Mouse (Mus musculus) retina, postnatal 1 day (tissue): ENCODE measurements around the gene Ntn5.
A peak's percentile ranks its signal among the peaks of the same experiment; 100 is the strongest.

Source experiments
- DNase-seq: peaks from one replicate; pipeline ENCODE4 v3.0.0-alpha.2; 2012

The Ntn5 gene

GRCm38 (mm10) chr7:45700301-45701015 is 16.6 kb downstream of the Ntn5 start:
- peak; percentile 79 for DNase-seq

- no peak for DNase-seq
Observed at GRCm38 (mm10) chr7:45701072-45701471, 17.2 kb downstream of the Ntn5 start.

GRCm38 (mm10) chr7:45701607-45702006 is 17.8 kb downstream of the Ntn5 start:
- no peak for DNase-seq

DNA sequence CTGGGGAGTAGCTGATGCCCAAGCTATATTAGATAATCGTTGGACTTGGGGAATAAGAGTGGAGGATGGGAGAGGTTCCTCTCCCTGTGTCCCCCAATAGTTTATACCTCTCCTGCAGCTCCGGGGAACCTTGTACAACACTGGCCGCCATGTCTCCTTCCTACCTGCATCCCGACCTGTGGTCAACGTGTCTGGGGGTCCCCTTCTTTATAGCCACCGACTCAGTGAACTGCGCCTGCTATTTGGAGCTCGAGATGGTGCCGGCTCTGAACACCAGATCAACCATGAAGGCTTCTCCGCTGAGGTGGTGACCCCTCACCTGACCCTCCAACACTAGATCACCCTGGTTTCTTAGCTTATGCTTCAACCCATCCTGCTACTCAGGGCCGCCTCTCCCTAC is 18.5 kb downstream of the Ntn5 start:
- DNase-seq, result no peak

GRCm38 (mm10) chr7:45702809-45703520 is 19.1 kb downstream of the Ntn5 start:
- DNase-seq, result no peak

DNA sequence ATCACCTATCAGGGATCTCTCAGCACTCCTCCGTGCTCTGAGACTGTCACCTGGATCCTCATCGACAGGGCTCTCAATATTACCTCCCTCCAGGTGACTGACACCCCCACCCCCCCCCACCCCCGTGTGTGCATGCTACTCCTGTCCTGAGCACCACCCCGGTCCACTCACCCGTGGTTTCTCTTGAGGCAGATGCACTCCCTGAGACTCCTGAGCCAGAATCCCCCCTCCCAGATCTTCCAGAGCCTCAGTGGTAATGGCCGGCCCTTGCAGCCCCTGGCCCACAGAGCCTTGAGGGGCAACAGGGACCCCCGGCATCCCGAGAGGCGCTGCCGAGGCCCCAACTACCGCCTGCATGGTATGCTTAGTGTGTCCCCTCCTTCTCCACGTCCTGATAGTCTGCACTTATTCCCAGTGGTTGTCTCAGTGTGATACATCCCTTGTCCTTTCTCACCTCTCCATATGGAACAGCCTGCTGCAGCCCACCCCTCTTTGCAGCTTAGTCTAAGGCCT is 19.8 kb downstream of the Ntn5 start:
- DNase-seq, result no peak

- peak; percentile 97 for DNase-seq
Observed at GRCm38 (mm10) chr7:45704046-45704559, 20.3 kb downstream of the Ntn5 start.

DNA sequence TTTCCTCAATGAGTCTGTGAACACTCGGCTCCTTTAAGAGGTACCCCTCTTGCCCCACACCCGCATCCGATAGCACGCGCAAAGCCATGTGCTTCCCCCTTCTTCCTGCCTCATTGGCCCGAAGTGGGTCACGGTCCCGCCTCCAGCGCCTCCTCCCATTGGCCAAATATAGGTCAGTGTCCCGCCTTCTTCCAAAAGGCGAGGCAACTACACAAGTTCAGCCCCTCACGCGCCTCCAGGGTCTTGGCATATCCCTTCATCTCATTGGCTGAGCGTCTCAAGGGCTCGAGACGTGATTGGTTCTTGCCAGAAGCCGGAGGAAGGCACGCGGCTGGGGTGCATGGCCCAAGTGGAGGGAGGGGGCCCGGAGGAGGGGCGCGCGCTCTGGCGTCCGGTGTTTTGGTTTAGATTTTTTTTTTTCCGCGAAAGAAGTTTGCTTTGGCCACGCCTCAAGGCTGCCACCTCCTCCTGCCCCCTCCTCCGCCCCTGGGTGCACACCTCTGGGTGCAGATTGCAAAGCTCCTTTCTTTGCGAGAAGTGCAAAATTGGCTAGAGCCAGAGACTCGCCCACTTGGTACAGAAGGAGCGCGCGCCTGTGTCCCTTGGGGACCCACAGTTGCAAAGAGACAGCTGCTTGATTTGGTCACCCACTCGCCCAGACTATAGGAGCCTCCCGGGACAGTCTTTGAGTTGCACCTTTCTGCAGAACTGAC is 21.1 kb downstream of the Ntn5 start, which contains the start of gene Dbp:
TSS of gene Dbp (plus strand) at position 359 of the 713 bp plus-strand sequence.
- DNase-seq, result peak; percentile 100

DNA sequence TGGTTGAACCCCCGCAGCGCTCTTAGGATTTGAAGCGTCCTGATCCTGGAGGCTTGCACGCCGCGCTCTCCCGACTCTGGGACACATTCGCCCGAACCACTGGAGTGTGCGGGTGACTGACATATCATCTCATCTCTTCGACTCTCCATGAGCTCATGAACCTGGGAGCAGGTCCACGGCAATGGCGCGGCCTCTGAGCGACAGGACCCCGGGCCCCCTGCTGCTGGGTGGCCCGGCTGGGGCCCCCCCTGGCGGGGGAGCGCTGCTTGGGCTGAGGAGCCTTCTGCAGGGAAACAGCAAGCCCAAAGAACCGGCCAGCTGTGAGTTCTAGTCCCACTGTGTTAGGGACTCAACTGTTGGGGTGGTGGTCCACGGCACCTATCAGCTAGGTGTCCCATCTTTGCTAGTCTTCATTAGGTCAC is 21.6 kb downstream of the Ntn5 start:
- DNase-seq, result no peak

DNA sequence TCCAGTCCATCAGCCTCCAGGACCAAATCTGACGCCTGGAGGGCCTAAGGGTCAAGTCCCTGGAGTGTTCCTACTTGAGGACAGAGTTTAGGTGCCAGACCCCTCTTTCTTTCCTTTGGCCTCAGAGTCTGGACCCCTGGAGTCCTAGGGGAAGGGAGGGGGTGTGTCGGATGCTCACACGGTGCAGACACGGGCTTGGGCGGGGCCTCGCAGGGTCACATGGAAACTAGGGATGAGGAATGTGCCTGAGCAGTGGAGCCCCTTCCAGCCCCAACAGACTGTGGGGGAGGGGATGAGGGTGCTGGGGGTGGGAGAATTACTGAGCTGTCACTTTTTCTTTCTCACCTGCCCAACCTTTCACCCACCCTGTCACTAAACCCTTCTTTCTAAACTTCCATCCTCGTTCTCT is 22.1 kb downstream of the Ntn5 start:
- DNase-seq, result peak; percentile 72

- peak; percentile 85 for DNase-seq
Observed at GRCm38 (mm10) chr7:45706721-45707241, 23.0 kb downstream of the Ntn5 start.

- DNase-seq, result peak; percentile 96
Observed at GRCm38 (mm10) chr7:45707375-45707967, 23.6 kb downstream of the Ntn5 start.

- no peak for DNase-seq
Observed at GRCm38 (mm10) chr7:45708221-45708761, 24.5 kb downstream of the Ntn5 start.

GRCm38 (mm10) chr7:45709036-45709435 is 25.2 kb downstream of the Ntn5 start:
- DNase-seq, result peak; percentile 68

- DNase-seq, result no peak
Observed at GRCm38 (mm10) chr7:45709677-45710355, 26.0 kb downstream of the Ntn5 start.

DNA sequence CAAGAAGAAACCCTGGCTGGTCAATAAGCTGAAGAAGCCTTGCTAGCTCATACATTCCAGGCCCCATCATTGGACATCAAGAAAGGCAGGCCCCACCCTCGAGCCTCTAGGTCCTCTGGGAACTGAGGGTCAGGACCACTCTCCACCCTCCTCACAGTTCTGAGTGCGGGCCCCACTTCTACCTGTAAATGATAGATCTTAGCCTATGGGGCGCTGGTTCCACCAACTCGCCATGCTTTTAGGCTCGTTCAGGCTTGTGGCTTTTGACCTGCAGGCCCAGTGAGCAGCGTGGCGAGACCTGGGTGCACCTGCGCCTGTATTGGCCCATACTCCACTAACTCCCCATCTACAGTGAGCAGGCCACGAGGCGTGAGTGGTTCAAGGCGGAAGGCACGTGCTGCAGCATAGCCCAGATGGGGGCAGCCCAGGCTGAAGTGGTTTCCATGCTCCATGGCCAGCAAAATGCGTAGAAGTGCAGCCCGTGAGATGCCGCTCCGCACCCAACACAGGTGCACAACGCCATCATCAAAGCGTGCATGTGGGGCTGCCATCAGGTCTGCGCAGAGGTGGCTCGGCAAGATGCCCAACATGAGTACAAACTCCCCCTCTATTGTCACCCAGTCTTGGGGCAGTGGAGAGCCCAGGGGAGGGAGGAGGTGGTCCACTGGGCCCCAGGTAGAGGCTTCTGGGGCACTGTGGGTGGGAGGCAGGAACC is 26.8 kb downstream of the Ntn5 start:
- no peak for DNase-seq

- no peak for DNase-seq
Observed at GRCm38 (mm10) chr7:45711316-45712021, 27.6 kb downstream of the Ntn5 start.

- DNase-seq, result no peak
Observed at GRCm38 (mm10) chr7:45712022-45712757, 28.4 kb downstream of the Ntn5 start.

DNA sequence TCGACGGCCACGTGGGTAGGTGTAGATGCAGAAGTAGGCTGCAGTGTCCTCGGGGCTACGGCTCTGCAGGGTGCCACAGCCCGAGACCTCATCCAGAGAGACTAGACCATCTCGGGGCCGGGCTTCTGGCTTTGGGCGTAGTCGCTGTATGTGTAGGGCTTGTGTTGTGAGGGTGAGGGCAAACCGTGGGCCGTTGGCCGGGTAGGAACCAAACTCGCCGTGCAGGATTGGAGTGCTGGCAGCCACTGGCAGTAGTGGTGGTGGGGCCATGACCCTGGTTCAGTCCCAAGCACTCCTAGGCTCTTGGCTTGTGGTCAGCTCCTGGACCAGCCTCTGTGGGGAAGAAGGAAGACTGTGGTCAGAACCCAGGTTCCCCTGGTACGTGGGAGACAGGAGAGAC is 29.6 kb downstream of the Ntn5 start:
- no peak for DNase-seq
